Mouse (Mus musculus) right cerebral cortex, postnatal 14 days (tissue): ENCODE data around the gene Ccser1.
A peak's percentile ranks its signal among the peaks of the same experiment; 100 is the strongest.

ENCODE experiments used
- DNase-seq: peaks from one replicate; pipeline ENCODE4 v3.0.0; 2022

The Ccser1 gene

GRCm38 (mm10) chr6:61179949-61180755 lies at the start of gene Ccser1:
Ccser1 (plus strand) TSS chr6:61180324.
- peak; percentile 69 for DNase-seq

- DNase-seq: no peak
These were observed 43.7 kb upstream of the Ccser1 start for GRCm38 (mm10) chr6:61136436-61136835.

- no peak for DNase-seq
These were observed 37.1 kb upstream of the Ccser1 start for GRCm38 (mm10) chr6:61143031-61143430.

- DNase-seq: no peak
These were observed 27.2 kb upstream of the Ccser1 start for GRCm38 (mm10) chr6:61152924-61153323.

GRCm38 (mm10) chr6:61154654-61155053 lies 25.5 kb upstream of the Ccser1 start:
- DNase-seq: no peak

GRCm38 (mm10) chr6:61155059-61155629 lies 25.0 kb upstream of the Ccser1 start:
- DNase-seq: no peak

GRCm38 (mm10) chr6:61155718-61156117 lies 24.4 kb upstream of the Ccser1 start:
- DNase-seq: no peak

GRCm38 (mm10) chr6:61162117-61162516 lies 18.0 kb upstream of the Ccser1 start:
- no peak for DNase-seq

GRCm38 (mm10) chr6:61166891-61167290 lies 13.2 kb upstream of the Ccser1 start:
- DNase-seq: no peak

GRCm38 (mm10) chr6:61176126-61176525 lies 4.0 kb upstream of the Ccser1 start:
- DNase-seq: no peak

GRCm38 (mm10) chr6:61177476-61177875 lies 2.6 kb upstream of the Ccser1 start:
- no peak for DNase-seq

GRCm38 (mm10) chr6:61179641-61179948 lies 529 bp upstream of the Ccser1 start:
- no peak for DNase-seq

GRCm38 (mm10) chr6:61180756-61181191 lies 650 bp downstream of the Ccser1 start:
- DNase-seq: peak; percentile 34

- DNase-seq: no peak
These were observed 8.9 kb downstream of the Ccser1 start for GRCm38 (mm10) chr6:61189029-61189428.

GRCm38 (mm10) chr6:61191597-61192386 lies 11.7 kb downstream of the Ccser1 start:
- DNase-seq: no peak

GRCm38 (mm10) chr6:61203344-61203743 lies 23.2 kb downstream of the Ccser1 start:
- no peak for DNase-seq

- no peak for DNase-seq
These were observed 25.9 kb downstream of the Ccser1 start for GRCm38 (mm10) chr6:61206042-61206441.

GRCm38 (mm10) chr6:61206619-61207018 lies 26.5 kb downstream of the Ccser1 start:
- DNase-seq: no peak

- no peak for DNase-seq
These were observed 30.1 kb downstream of the Ccser1 start for GRCm38 (mm10) chr6:61210061-61210737.

GRCm38 (mm10) chr6:61215705-61216104 lies 35.6 kb downstream of the Ccser1 start:
- DNase-seq: no peak

- no peak for DNase-seq
These were observed 36.4 kb downstream of the Ccser1 start for GRCm38 (mm10) chr6:61216514-61216913.

- DNase-seq: no peak
These were observed 37.6 kb downstream of the Ccser1 start for GRCm38 (mm10) chr6:61217717-61218116.

GRCm38 (mm10) chr6:61223563-61223962 lies 43.4 kb downstream of the Ccser1 start:
- DNase-seq: no peak
